ENCODE assay signal across 25 mouse cellular contexts in genomic region chr10:72593049-72593448, GRCm38 (mm10).
"Had no signal": no experiment of that assay in that cellular context is flagged by ENCODE, and none has a peak within 500 bp of the region (broad histone marks: within the 10 kb centered on the region; RNA-seq: fewer than 3 reads in every experiment).

No protein-coding gene starts in this region.

- DNase-seq: forebrain, postnatal 0 days; gastrocnemius, adult 2 months; gastrocnemius, postnatal 10 days; gastrocnemius, postnatal 25 days; heart, adult 18-20 months; heart, postnatal 10 days; heart, postnatal 4 days; kidney, adult 11 months; kidney, adult 2 months; kidney, postnatal 10 days; kidney, postnatal 25 days; kidney, postnatal 4 days; left cerebral cortex, postnatal 4 days had no signal

- H3K9ac ChIP-seq: forebrain, postnatal 0 days; heart, embryonic 12.5 days; hindbrain, embryonic 12.5 days; hindbrain, embryonic 14.5 days; limb, embryonic 15.5 days; liver, embryonic 12.5 days; liver, embryonic 14.5 days had no signal

- H3K4me3 ChIP-seq: gastrocnemius, adult 2 months; heart, embryonic 10.5 days; heart, embryonic 12.5 days; hindbrain, embryonic 10.5 days; hindbrain, embryonic 12.5 days; layer of hippocampus, adult 2 months; left cerebral cortex, adult 2 months; limb, embryonic 15.5 days; liver, embryonic 12.5 days had no signal

- H3K4me2 ChIP-seq: heart, embryonic 12.5 days; hindbrain, embryonic 12.5 days; hindbrain, embryonic 14.5 days; limb, embryonic 15.5 days; liver, embryonic 12.5 days had no signal

- H3K36me3 ChIP-seq: heart, embryonic 10.5 days; heart, embryonic 12.5 days; hindbrain, embryonic 10.5 days; hindbrain, embryonic 12.5 days; limb, embryonic 15.5 days; liver, embryonic 12.5 days had no signal

- H3K9me3 ChIP-seq: heart, embryonic 10.5 days; heart, embryonic 12.5 days; hindbrain, embryonic 10.5 days; hindbrain, embryonic 12.5 days; limb, embryonic 15.5 days; liver, embryonic 12.5 days had no signal

- H3K27me3 ChIP-seq: heart, embryonic 12.5 days; hindbrain, embryonic 12.5 days; limb, embryonic 15.5 days; liver, embryonic 12.5 days had no signal

- ATAC-seq: forebrain, postnatal 0 days; hindbrain, embryonic 16.5 days; intestine, embryonic 16.5 days; liver, embryonic 12.5 days had no signal

- H3K4me1 ChIP-seq: heart, embryonic 10.5 days; heart, embryonic 12.5 days; hindbrain, embryonic 10.5 days; hindbrain, embryonic 12.5 days; limb, embryonic 15.5 days; liver, embryonic 12.5 days had no signal

- H3K27ac ChIP-seq: gastrocnemius, adult 2 months; heart, embryonic 10.5 days; hindbrain, embryonic 10.5 days; hindbrain, embryonic 12.5 days; hindbrain, embryonic 14.5 days; layer of hippocampus, adult 2 months; left cerebral cortex, adult 2 months; limb, embryonic 15.5 days; liver, embryonic 12.5 days; liver, embryonic 14.5 days had no signal
